Mouse (Mus musculus): ENCODE measurements around the gene Il1f10.

Il1f10 gene

GRCm38 (mm10) chr2:24290896-24291295, at the start of gene Il1f10:
Gene Il1f10, plus strand, starts transcription at chr2:24291196.
- no peak for DNase-seq

DNA sequence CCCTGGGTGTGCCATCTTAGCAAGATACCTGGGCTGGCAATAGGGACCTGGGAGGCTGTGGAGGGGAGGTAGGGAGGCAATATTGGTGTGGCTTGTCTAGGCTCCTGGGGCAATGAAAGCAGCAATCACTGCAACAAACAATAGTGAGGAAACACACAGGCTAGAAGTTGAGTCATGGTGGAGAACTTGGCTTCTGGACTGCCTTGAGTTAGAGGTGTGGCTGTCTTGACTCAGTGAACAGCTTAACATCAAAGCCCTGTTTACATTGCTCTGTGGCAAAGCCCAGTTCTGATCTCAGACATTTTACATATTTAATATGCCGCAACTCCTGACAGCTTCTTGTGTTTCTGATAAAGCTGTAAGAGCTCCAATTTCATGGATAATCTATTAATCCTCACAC, 23.5 kb upstream of the Il1f10 start:
- no peak for DNase-seq

DNA sequence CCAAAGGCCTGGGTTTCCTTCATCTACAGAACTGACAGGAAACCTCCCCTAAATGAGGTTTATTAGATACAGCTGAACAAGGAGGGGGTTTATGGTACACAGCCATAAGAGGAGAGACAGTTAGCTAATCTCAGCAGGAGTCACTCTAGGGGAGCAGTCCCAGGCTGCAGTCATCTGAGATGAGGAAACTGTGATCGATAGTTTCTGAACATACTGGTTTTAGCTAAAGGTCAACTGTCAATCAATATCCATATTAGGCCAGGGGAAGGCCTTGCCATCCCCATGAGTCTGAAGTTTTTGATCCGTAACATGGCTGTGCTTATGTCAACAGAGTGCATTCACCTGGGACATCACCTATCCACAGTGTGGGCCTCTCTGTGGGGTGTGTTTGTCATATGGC, 17.4 kb upstream of the Il1f10 start:
- no peak for DNase-seq

GRCm38 (mm10) chr2:24275146-24275545, 15.8 kb upstream of the Il1f10 start:
- DNase-seq, result no peak

GRCm38 (mm10) chr2:24276654-24277053, 14.3 kb upstream of the Il1f10 start, which contains the start of gene Il1f5:
Gene Il1f5, plus strand, starts transcription at chr2:24276954.
- DNase-seq, result no peak

GRCm38 (mm10) chr2:24294616-24295015, 3.6 kb downstream of the Il1f10 start:
- no peak for DNase-seq

DNA sequence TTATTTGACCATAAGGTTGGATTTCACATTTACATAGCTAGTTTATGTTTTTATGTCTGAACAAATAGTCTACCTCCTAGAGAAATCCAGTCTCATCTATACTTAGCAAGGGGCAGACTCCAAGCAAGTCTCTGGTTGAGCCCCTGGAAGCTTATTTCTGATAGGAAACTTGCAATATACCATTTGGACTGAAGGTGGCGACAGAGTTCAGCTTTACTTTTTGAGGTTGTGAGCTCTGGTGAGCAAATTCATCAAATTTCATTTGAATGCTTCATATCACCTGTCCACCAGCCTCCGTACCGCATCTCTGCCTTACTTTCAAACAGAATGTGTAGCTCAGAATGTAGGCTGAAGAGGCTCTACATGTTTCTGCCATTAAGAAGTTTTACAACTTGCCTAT, 5.8 kb downstream of the Il1f10 start:
- no peak for DNase-seq

GRCm38 (mm10) chr2:24311302-24312001, 20.5 kb downstream of the Il1f10 start:
- no peak for DNase-seq

DNA sequence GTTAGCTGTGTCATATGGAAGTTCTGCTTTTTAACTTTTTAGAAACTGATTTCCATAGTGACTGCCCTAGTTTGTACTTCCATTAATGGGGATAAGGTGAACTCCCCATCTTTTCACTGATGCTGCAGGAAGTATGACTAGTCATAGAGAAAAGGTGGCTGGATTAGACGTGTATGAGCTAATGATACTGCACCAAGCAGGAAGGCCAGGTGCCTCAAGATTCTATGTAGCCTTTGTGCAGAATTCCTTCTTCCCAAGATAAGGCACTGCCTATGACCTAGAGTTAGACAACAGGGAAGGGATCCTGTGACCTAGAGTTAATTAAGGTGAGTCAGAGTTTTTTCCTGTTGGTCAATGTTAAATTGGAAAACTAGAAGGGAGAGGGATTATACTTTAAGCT, 25.9 kb downstream of the Il1f10 start:
- no peak for DNase-seq

GRCm38 (mm10) chr2:24317919-24318598, 27.1 kb downstream of the Il1f10 start:
- DNase-seq, result no peak

- no peak for DNase-seq
Observed at GRCm38 (mm10) chr2:24335333-24335732, 44.3 kb downstream of the Il1f10 start.

- no peak for DNase-seq
Observed at GRCm38 (mm10) chr2:24336545-24336944, 45.5 kb downstream of the Il1f10 start, which contains the start of gene Il1rn. Gene Il1rn, plus strand, starts transcription at chr2:24336853.

DNA sequence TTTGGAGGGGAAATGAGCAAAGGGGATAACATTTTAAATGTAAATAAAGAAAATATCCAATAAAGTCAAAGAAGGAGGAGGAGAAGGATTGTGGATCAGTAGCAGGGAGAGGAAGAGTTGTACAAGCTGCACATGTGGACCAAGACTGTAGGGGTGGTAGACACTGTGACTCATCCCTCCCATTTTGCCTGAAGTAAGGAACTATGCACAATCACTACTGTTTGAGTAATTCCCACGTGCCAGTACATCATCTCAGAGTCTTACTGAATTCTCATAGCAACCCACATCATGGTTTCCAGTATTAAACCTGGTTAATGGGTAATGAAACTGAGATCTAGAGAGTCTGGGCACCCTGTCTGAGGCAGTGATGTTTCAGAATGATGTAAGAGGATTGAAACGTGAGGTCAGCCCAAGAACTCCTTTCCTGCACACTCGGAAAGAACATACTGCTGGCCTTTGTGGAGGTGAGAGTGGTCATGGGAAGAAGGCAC, 50.4 kb downstream of the Il1f10 start:
- DNase-seq, result no peak

All from cerebellum, adult 11-12 months (tissue).